Mouse (Mus musculus): ENCODE data around the gene Yars.
A peak's percentile ranks its signal among the peaks of the same experiment; 100 is the strongest.

The Yars gene

GRCm38 (mm10) chr4:129227985-129228381, 38.4 kb downstream of the Yars start:
- DNase-seq (ENCODE audit: low spot score in 2 of 2): no peak

GRCm38 (mm10) chr4:129230926-129231325, 41.4 kb downstream of the Yars start:
- no peak for DNase-seq (ENCODE audit: low spot score in 2 of 2)

GRCm38 (mm10) chr4:129231594-129232450, 42.3 kb downstream of the Yars start:
- DNase-seq (ENCODE audit: low spot score in 2 of 2): no peak

- no peak for DNase-seq (ENCODE audit: low spot score in 2 of 2)
Observed at GRCm38 (mm10) chr4:129232561-129233360, 43.2 kb downstream of the Yars start.

GRCm38 (mm10) chr4:129234488-129234887, 44.9 kb downstream of the Yars start:
- no peak for DNase-seq (ENCODE audit: low spot score in 2 of 2)

GRCm38 (mm10) chr4:129235147-129235546, 45.6 kb downstream of the Yars start:
- DNase-seq (ENCODE audit: low spot score in 2 of 2): no peak

GRCm38 (mm10) chr4:129236236-129236813, 46.8 kb downstream of the Yars start:
- no peak for DNase-seq (ENCODE audit: low spot score in 2 of 2)

- DNase-seq (ENCODE audit: low spot score in 2 of 2): no peak
Observed at GRCm38 (mm10) chr4:129237843-129238441, 48.4 kb downstream of the Yars start.

GRCm38 (mm10) chr4:129238579-129239016, 49.0 kb downstream of the Yars start:
- no peak for DNase-seq (ENCODE audit: low spot score in 2 of 2)

GRCm38 (mm10) chr4:129239075-129239474, 49.5 kb downstream of the Yars start:
- DNase-seq (ENCODE audit: low spot score in 2 of 2): peak; percentile 72 to 77

GRCm38 (mm10) chr4:129241898-129242297, 52.3 kb downstream of the Yars start:
- no peak for DNase-seq (ENCODE audit: low spot score in 2 of 2)

- DNase-seq (ENCODE audit: low spot score in 2 of 2): no peak
Observed at GRCm38 (mm10) chr4:129242327-129242726, 52.8 kb downstream of the Yars start.

- no peak for DNase-seq (ENCODE audit: low spot score in 2 of 2)
Observed at GRCm38 (mm10) chr4:129242761-129243160, 53.2 kb downstream of the Yars start.

- no peak for DNase-seq (ENCODE audit: low spot score in 2 of 2)
Observed at GRCm38 (mm10) chr4:129244802-129245201, 55.2 kb downstream of the Yars start.

- no peak for DNase-seq (ENCODE audit: low spot score in 2 of 2)
Observed at GRCm38 (mm10) chr4:129246360-129247301, 57.1 kb downstream of the Yars start.

GRCm38 (mm10) chr4:129247381-129248242, 58.1 kb downstream of the Yars start:
- DNase-seq (ENCODE audit: low spot score in 2 of 2): no peak

GRCm38 (mm10) chr4:129248243-129248767, 58.7 kb downstream of the Yars start:
- no peak for DNase-seq (ENCODE audit: low spot score in 2 of 2)

- no peak for DNase-seq (ENCODE audit: low spot score in 2 of 2)
Observed at GRCm38 (mm10) chr4:129249288-129249687, 59.7 kb downstream of the Yars start.

GRCm38 (mm10) chr4:129250759-129251481, 61.4 kb downstream of the Yars start:
- DNase-seq (ENCODE audit: low spot score in 2 of 2): no peak
